Mouse (Mus musculus): ENCODE results near the gene Gabra4. TPM values are rescaled to one million over a fixed set of nuclear protein-coding genes. Genes with fewer than 3 reads are reported as not detected.
"Not testable (repeated sequence)": the region's sequence is repeated elsewhere in the genome, so short reads cannot be mapped to it uniquely, and the experiment has no call there.

Gabra4 gene
- polyA plus RNA-seq, 1 experiment from 2014 or later: 3.1 TPM

GRCm38 (mm10) chr5:71548079-71548478 is 110.0 kb downstream of the Gabra4 start, which contains the start of gene Cox7b2:
Gene Cox7b2 (minus strand): TSS chr5:71548205.
- Histone ChIP-seq H3K4me2 (replicated peaks; ENCODE audit: low read depth, low read length) (no peak within 1 kb of the TSS), H3K36me3 (ENCODE audit: insufficient read depth, low read length) (no peaks in the 10 kb centered on the region), H3K27ac (ENCODE audit: low read length) (no peak within 1 kb of the TSS), H3K4me1 (ENCODE audit: insufficient read depth, low read length) (no peaks in the 10 kb centered on the region), H3K4me3 (ENCODE audit: low read length) (no peak within 1 kb of the TSS), H3K9me3 (ENCODE audit: low read length) (0 out of 2 replicates have a peak, but pooled peaks cover 2% of the 10 kb centered on the region), H3K27me3 (ENCODE audit: insufficient read depth, low read length) (no peaks in the 10 kb centered on the region), H3K9ac (replicated peaks; ENCODE audit: low read length) (no peak within 1 kb of the TSS)
- ATAC-seq (ENCODE audit: low FRiP score, low TSS enrichment): no peak
- 90% methylated on average over 10 of the region's 10 CpGs for WGBS

GRCm38 (mm10) chr5:71545554-71545953 is 112.6 kb downstream of the Gabra4 start:
- Histone ChIP-seq H3K9me3 (ENCODE audit: low read length) (0 out of 2 replicates have a peak, but pooled peaks cover 2% of the 10 kb centered on the region), H3K9ac (replicated peaks; ENCODE audit: low read length) (no peak overlapping the region), H3K27me3 (ENCODE audit: insufficient read depth, low read length) (no peaks in the 10 kb centered on the region), H3K4me2 (replicated peaks; ENCODE audit: low read depth, low read length) (no peak overlapping the region), H3K36me3 (ENCODE audit: insufficient read depth, low read length) (no peaks in the 10 kb centered on the region), H3K4me1 (ENCODE audit: insufficient read depth, low read length) (no peaks in the 10 kb centered on the region), H3K4me3 (ENCODE audit: low read length) (no peak overlapping the region), H3K27ac (ENCODE audit: low read length) (no peak overlapping the region)
- ATAC-seq (ENCODE audit: low FRiP score, low TSS enrichment): no peak

- not testable (repeated sequence) for H3K4me1 ChIP-seq (ENCODE audit: insufficient read depth, low read length); H3K4me2 ChIP-seq (replicated peaks; ENCODE audit: low read depth, low read length); ATAC-seq (ENCODE audit: low FRiP score, low TSS enrichment); H3K9ac ChIP-seq (replicated peaks; ENCODE audit: low read length); H3K27ac ChIP-seq (ENCODE audit: low read length); H3K36me3 ChIP-seq (ENCODE audit: insufficient read depth, low read length); H3K9me3 ChIP-seq (ENCODE audit: low read length); H3K4me3 ChIP-seq (ENCODE audit: low read length); H3K27me3 ChIP-seq (ENCODE audit: insufficient read depth, low read length)
- 76% methylated on average over 10 of the region's 15 CpGs for WGBS
Measured at GRCm38 (mm10) chr5:71525486-71525885, 132.6 kb downstream of the Gabra4 start.

Other genes with a start within 250 kb of the Gabra4 start
- gene Cox7b2, start 110.1 kb downstream of the Gabra4 start, polyA plus RNA-seq (2015; fragmentation: Nextera tagmentation; extraction: Ambion mirVana): not detected in 2 replicates
- gene Gabrb1, start 195 bp downstream of the Gabra4 start, polyA plus RNA-seq (2015; fragmentation: Nextera tagmentation; extraction: Ambion mirVana): 0.29 and 0.39 TPM in 2 replicates